18 mouse cellular contexts compared by ENCODE assay signal in genomic region chr4:35963532-35963931, GRCm38 (mm10).
"Had no signal": no experiment of that assay in that cellular context is flagged by ENCODE, and none has a peak within 500 bp of the region (broad histone marks: within the 10 kb centered on the region; RNA-seq: fewer than 3 reads in every experiment).

No protein-coding gene starts in this region.

- ATAC-seq: liver, embryonic 12.5 days; midbrain, embryonic 13.5 days had no signal

- H3K36me3 ChIP-seq: liver, embryonic 12.5 days; midbrain, embryonic 13.5 days; neural tube, embryonic 13.5 days; neural tube, embryonic 15.5 days had no signal

- H3K9me3 ChIP-seq: liver, embryonic 12.5 days; midbrain, embryonic 13.5 days; neural tube, embryonic 13.5 days; neural tube, embryonic 15.5 days had no signal

- H3K27ac ChIP-seq: liver, embryonic 12.5 days; liver, embryonic 14.5 days; midbrain, embryonic 13.5 days; neural tube, embryonic 13.5 days; neural tube, embryonic 15.5 days had no signal

- H3K4me1 ChIP-seq: liver, embryonic 12.5 days; midbrain, embryonic 13.5 days; neural tube, embryonic 15.5 days had no signal

- H3K27me3 ChIP-seq: liver, embryonic 12.5 days; midbrain, embryonic 13.5 days; neural tube, embryonic 13.5 days; neural tube, embryonic 15.5 days had no signal

- H3K4me2 ChIP-seq: liver, embryonic 12.5 days; lung, embryonic 14.5 days; midbrain, embryonic 13.5 days; neural tube, embryonic 13.5 days; neural tube, embryonic 15.5 days had no signal

- DNase-seq: lung, adult 18-20 months; lung, embryonic 14.5 days; lung, postnatal 10 days; lung, postnatal 4 days; retina, postnatal 1 day; right cerebral cortex, adult 18-20 months; right cerebral cortex, postnatal 25 days; right cerebral cortex, postnatal 4 days; spleen, adult 18-20 months; thymus, adult 18-20 months; thymus, postnatal 14 days; thymus, postnatal 36 days had no signal

- H3K9ac ChIP-seq: liver, embryonic 12.5 days; liver, embryonic 14.5 days; lung, embryonic 14.5 days; midbrain, embryonic 13.5 days; neural tube, embryonic 13.5 days; neural tube, embryonic 15.5 days had no signal

- H3K4me3 ChIP-seq: liver, embryonic 12.5 days; midbrain, embryonic 13.5 days; myocyte; neural tube, embryonic 13.5 days; neural tube, embryonic 15.5 days had no signal
